Mouse (Mus musculus) stomach, postnatal 0 days (tissue): Measurements from ENCODE around the gene Frmd4b.

Experiments used
- CTCF ChIP-seq: IDR thresholded peaks from 2 replicates; pipeline ENCODE4 v1.5.1; 2016; ENCODE audit warnings: antibody characterized with exemption, low read depth, mild to moderate bottlenecking, moderate library complexity
- EP300 ChIP-seq: optimal IDR thresholded peaks from 2 replicates; pipeline ENCODE3; 2016; ENCODE audit warnings: antibody characterized with exemption

DNA sequence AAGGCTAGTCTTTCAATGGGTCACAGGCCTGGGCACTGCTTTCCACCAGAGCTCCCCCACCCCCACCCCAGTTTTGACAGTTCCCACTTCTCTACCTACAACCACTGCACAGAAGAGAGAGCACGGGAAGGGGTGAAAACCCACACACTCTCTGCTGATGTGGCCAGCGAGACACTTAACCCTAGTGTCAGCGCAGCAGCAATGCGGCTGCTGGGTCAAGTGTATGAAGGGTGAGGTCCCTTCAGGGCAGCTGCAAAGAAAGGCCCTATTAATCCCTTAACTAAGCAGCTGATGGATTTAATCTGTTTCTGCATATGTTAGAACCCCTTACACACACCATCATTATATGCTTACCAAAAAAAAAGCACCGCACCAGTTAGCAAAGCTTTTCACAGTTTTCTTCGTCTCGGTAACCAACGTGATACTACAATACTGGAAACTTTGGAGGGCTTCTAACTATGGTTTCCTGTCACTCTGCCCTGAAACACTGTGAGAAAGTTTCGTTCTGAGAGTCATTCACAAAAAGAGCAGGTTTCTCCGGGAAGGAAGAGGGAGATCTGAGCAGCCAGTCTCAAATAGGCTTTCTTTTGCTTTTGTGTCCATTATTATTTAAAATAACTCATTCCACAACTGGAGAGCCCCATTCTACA lies 264.7 kb downstream of the Frmd4b start:
- TF ChIP-seq CTCF (no peak), EP300 (no peak)
